Mouse (Mus musculus): ENCODE measurements around the gene Tmem132c. TPM values are rescaled to one million over a fixed set of nuclear protein-coding genes. Genes with fewer than 3 reads are reported as not detected.

Tmem132c gene
- total RNA-seq, 2 experiments from 2014 or later, result 3.7 to 5.2 TPM

DNA sequence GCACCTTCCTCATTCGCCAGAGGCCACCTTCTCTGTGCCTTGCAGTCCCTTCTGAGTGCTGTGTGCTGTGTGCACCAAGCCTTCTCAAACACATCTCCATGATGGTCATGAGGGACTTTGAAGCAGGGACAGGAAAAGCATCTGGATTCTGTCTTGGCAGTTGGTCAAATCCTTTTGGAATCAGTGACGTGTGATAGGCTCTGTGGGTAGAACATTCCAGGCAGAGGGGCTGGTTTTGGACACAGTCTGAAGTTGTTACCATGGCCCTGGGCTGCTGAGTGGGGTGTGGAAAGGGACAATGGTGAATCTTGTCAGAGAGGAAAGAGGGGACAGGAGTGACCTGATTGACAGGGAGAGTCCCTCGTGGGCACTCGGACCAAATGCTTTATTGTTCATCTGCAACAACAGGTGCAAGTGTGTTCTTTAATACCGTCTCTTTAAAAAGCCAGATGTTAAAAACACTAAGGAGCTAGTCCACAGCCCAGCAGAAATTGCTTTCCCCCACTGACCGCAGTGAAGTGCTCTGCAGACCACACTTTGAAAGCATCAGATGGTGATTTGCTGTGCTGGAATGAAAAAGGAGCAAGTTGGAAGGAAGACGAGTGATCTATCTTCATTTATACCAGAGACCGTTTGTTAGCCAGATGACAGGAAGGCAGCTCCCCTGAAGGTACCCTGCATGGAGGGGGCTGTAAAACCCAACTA is 242.5 kb downstream of the Tmem132c start:
- no peak for DNase-seq (ENCODE audit: low spot score in 2 of 2)

- no peak for DNase-seq (ENCODE audit: low spot score in 2 of 2)
Observed at GRCm38 (mm10) chr5:127484813-127485486, 243.3 kb downstream of the Tmem132c start.

GRCm38 (mm10) chr5:127487190-127487589 is 245.6 kb downstream of the Tmem132c start:
- no peak for DNase-seq (ENCODE audit: low spot score in 2 of 2)

DNA sequence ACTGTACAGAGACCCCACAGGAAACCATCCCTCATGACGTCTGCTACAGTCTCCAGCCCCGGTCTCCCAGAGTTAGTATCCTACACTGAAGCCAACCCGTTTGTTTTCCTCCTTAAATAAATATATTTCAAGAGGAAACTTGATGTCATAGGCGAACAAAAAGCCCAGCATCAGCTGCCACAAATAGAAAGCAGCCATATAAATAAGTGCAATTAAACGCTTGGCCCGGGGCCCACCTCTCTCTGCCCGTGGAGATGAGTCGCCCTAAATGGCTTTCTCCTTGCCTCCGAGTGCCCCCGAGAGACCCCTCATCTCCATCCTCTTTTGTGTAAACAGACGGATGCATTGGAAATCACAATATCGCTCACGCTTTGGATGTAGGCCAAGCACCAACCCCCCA is 247.1 kb downstream of the Tmem132c start:
- no peak for DNase-seq (ENCODE audit: low spot score in 2 of 2)

- no peak for DNase-seq (ENCODE audit: low spot score in 2 of 2)
Observed at GRCm38 (mm10) chr5:127491724-127492123, 250.1 kb downstream of the Tmem132c start.

- DNase-seq (ENCODE audit: low spot score in 2 of 2), result no peak
Observed at GRCm38 (mm10) chr5:127496895-127497294, 255.3 kb downstream of the Tmem132c start.

GRCm38 (mm10) chr5:127499151-127499827 is 257.7 kb downstream of the Tmem132c start:
- DNase-seq (ENCODE audit: low spot score in 2 of 2), result no peak

DNA sequence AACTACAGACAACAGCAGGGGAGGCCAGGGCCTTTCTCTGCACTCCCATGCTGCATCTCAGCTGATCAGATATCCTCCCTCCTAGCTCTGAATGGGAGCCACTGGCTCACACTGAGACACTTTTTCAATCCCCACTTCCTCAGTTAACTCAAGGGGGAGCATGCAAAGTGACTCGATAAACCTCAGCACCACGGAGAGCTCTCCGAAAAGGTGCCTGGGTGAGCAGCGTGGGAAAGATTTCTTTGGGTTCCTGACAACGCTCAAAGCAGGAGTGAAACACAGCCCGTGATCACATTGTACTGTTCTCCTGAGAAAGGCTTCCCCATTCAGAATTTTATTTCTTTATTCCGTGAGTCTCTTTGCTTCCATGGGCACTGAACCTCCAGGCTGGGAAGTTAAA is 261.2 kb downstream of the Tmem132c start:
- DNase-seq (ENCODE audit: low spot score in 2 of 2), result no peak

GRCm38 (mm10) chr5:127505697-127506096 is 264.1 kb downstream of the Tmem132c start:
- no peak for DNase-seq (ENCODE audit: low spot score in 2 of 2)

GRCm38 (mm10) chr5:127511653-127512052 is 270.0 kb downstream of the Tmem132c start:
- no peak for DNase-seq (ENCODE audit: low spot score in 2 of 2)

DNA sequence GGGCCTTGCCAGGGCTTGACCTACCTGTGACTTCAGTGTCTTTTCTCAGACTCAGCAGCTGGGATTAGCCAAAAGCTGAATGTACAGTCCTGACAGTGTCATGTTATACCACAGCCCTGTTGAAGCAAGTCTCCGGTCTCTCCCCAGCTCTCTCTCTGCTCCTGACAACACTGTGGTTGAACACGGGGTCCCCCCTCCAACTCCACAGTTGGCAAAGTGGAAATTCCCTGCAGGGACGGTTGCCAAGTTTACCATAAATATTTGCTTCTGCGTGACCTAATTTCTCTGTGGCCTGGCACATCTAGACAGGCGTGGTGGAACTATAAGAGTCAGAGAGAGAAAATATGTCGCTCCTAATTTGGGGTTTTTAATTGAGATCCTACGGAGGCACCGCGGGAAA is 274.4 kb downstream of the Tmem132c start:
- no peak for DNase-seq (ENCODE audit: low spot score in 2 of 2)

DNA sequence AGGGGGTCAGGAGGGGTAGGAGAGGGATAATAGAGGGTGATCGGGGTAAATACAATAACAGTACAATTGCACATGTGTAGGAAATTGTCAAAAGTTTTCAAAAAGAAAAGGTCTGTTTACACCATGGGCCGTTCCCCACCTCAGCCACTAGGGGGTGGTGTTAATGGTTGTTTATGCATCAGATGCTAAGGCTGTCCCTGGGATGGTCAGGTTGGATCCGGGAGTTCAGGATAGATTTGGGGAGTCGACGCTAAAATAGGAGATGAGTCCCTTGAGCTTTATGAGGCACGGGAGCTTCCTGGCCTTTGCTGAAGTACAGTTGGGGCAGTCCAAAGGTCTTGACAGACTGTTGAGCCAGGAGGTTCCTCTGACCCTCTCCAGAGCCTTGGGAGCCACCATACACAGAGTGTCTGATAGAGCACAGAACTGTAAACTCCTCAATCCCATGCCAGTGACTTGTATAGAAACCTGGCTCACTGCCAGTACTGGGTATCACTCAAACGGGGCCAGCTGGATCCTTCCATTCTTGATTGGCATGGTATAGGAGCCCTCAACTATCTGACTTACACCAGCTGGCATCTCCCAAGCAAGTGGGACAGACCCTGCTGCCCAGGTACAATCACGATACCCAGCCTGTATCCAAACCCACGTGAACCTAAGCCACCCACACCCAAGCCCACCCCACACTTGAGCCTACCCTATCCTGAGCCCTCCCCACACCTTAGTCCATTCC is 281.3 kb downstream of the Tmem132c start:
- DNase-seq (ENCODE audit: low spot score in 2 of 2), result no peak

DNA sequence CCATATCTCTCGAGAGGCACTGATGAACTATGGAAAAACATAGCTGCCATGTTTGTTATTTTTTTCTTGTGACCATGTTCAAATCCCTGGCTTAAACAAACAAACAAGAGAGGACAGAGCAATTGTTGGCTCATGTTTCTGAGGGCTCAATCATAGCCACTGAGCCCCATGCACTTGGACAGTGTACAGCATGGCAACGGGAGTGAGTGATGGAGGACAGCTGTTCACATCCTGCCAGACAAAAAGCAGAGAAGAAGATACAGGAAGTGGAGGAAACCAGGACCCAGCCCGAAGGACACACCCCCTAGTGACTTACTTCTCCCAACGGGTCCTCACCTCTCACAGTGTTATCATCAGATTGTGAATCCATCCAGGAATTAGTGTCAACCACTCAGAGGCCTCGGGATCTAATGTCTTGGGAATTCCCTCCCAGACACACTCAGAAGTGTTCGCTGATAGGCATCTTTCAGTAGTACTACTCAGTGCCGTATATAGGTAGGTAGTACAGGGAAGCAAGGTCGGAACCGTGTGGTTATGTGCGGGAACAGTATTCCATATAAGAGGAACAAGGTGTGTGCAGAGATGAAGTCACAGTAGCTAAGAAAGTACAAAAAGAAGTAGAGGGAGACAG is 285.9 kb downstream of the Tmem132c start:
- DNase-seq (ENCODE audit: low spot score in 2 of 2), result no peak

DNA sequence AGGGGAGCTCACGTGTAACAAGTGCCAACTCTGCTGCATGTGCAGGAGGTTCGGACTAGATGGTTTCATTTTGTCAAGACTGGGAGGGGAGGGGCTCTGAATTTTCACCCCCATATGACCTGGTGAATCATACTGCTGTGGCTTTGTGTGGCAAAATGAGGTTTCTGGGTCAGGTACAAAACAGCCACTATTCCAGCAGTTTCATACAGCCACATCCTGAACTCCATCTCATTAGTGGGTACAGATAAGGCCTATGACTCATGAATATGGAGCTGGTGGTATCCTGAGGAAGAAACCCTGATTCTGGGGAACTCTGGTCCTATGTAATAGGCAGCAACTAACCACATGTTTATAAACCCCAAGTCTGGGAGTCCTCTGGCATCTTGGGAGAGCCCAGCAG is 295.9 kb downstream of the Tmem132c start:
- no peak for DNase-seq (ENCODE audit: low spot score in 2 of 2)

GRCm38 (mm10) chr5:127546585-127546991 is 305.0 kb downstream of the Tmem132c start:
- no peak for DNase-seq (ENCODE audit: low spot score in 2 of 2)

DNA sequence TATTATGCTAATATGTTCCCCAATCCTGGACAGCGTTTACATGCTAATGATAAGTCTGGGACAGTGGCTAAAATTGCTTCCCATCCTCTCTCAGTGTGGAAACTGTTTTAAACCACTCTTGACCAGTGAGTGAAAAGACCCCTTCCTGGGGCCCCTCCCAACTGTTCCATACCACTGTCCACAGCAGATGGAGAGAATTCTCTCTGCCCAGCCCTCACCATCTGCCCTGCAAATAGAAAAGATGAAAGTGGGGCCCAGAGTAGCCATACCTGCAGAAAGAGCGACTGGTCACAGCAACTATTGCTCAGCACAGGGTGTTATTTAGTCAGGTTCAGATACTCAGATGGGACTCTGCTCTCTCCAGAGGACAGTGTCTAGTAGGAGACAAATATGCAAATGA is 306.5 kb downstream of the Tmem132c start:
- DNase-seq (ENCODE audit: low spot score in 2 of 2), result no peak

DNA sequence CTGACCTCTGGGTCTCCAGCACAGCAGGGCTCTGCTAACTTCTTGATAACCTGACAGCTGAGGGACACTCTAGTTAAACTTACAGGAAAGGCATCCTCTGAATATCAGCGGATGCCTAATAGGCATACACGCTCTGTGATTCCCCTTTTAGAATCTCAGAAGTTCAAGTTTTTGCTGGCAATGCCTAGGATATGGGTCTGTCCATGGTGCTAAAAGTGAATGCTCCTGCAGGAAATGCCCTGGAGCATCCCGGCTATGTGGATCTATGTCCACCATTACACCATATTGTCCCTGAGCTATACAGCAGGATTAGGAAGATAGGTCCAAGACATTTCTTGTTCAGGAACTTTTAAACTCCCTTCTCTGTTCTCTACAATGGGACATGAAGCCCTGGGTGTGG is 319.5 kb downstream of the Tmem132c start:
- no peak for DNase-seq (ENCODE audit: low spot score in 2 of 2)

GRCm38 (mm10) chr5:127567165-127567741 is 325.6 kb downstream of the Tmem132c start:
- DNase-seq (ENCODE audit: low spot score in 2 of 2), result no peak

DNA sequence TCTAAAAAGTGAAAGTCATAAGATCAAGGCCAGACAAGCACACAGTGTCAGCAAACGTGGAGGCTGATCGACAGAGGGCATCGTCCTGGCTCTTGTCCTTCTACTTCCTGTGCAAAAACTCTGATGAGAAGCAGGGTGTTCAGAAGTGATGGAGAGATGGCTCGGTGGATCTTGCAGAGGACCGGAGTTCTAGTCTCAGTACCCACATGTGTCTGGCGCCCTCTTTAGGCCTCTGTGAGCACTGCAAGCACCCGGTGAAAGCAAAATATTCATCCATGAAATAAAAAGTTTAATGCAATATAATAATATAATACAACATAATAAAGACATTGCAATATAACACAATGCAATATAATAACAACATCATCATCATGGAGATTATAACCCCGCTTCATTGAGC is 335.8 kb downstream of the Tmem132c start:
- DNase-seq (ENCODE audit: low spot score in 2 of 2), result no peak

DNA sequence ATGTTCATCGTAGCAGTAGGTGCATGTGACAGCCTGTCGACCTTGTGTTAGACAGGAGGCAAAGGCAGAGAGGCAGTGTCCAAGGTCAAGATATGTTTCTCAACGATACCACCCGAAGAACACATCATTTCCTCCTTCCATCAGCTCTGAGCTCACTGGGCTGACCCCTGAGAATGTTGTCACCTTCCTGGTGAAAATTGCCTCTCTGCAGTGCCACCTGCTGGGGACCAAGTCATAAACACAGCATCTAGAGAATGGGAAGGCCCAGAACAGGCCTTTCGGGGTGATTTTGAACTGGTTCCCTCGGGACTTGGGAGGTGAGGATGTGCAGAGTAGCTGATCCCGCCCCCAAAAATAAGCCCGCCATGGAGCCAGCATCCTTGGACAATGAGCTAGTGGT is 342.1 kb downstream of the Tmem132c start:
- DNase-seq (ENCODE audit: low spot score in 2 of 2), result no peak

GRCm38 (mm10) chr5:127587854-127588253 is 346.2 kb downstream of the Tmem132c start:
- DNase-seq (ENCODE audit: low spot score in 2 of 2), result no peak
